Mouse (Mus musculus) liver, postnatal 0 days (tissue): ENCODE results near the gene Supt4a.

Experiments used
- CTCF ChIP-seq: sonication (generic); IDR thresholded peaks from 2 replicates; pipeline ENCODE4 v1.5.1; 2016; ENCODE audit warnings: antibody characterized with exemption, low read depth
- EP300 ChIP-seq: IDR thresholded peaks from 2 replicates; pipeline ENCODE4 v1.6.1; 2016; ENCODE audit warnings: antibody characterized with exemption, low read depth, mild to moderate bottlenecking

DNA sequence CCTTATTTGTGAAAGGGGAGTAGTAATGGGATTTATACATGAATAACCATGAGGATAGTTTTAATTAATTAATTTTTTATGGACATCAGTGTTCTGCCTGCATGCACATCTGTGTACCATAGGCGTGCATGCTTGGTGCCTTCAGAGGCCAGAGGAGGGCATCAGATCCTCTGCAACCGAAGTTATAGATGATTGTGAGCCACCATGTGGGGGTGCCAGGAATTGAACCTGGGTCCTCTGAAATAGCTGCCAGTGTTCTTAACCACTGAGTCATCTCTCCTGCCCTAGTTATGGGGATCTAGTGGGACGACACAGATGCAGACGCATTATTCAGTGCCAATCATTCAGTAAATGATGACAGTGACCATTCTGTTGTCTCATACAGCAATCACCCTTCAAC is 14.5 kb upstream of the Supt4a start:
- peak; percentile 35 for TF ChIP-seq CTCF
- no peak for TF ChIP-seq EP300
